Mouse (Mus musculus) ES-E14 (cell line): ENCODE data around the gene Map4k4.

Experiments
- CHD2 ChIP-seq: IDR thresholded peaks from 2 replicates; pipeline ENCODE4 v1.6.1; 2014; ENCODE audit warnings: mild to moderate bottlenecking, low read depth, low read length, inconsistent platforms
- HCFC1 ChIP-seq: IDR thresholded peaks from 2 replicates; pipeline ENCODE4 v1.6.1; 2012; ENCODE audit warnings: low read length, inconsistent platforms, borderline replicate concordance; ENCODE audit not compliant: insufficient read depth
- MAFK ChIP-seq: IDR thresholded peaks from 2 replicates; pipeline ENCODE4 v1.6.1; 2014; ENCODE audit warnings: mild to moderate bottlenecking, low read depth, low read length, inconsistent platforms; ENCODE audit not compliant: insufficient read depth
- ZC3H11A ChIP-seq: IDR thresholded peaks from 2 replicates; pipeline ENCODE4 v1.6.1; 2012; ENCODE audit warnings: low read depth, mild to moderate bottlenecking, inconsistent platforms, low read length, borderline replicate concordance
- ZNF384 ChIP-seq: IDR thresholded peaks from 2 replicates; pipeline ENCODE4 v1.6.1; 2012; ENCODE audit warnings: low read depth, low read length, inconsistent platforms

GRCm38 (mm10) chr1:39995593-39995992 lies 94.9 kb downstream of the Map4k4 start:
- no peak for TF ChIP-seq ZC3H11A
- TF ChIP-seq CHD2 = no peak
- no peak for TF ChIP-seq HCFC1
- no peak for TF ChIP-seq MAFK
- TF ChIP-seq ZNF384 = no peak
